8 mouse cellular contexts compared by ENCODE assay signal in the genomic region with DNA sequence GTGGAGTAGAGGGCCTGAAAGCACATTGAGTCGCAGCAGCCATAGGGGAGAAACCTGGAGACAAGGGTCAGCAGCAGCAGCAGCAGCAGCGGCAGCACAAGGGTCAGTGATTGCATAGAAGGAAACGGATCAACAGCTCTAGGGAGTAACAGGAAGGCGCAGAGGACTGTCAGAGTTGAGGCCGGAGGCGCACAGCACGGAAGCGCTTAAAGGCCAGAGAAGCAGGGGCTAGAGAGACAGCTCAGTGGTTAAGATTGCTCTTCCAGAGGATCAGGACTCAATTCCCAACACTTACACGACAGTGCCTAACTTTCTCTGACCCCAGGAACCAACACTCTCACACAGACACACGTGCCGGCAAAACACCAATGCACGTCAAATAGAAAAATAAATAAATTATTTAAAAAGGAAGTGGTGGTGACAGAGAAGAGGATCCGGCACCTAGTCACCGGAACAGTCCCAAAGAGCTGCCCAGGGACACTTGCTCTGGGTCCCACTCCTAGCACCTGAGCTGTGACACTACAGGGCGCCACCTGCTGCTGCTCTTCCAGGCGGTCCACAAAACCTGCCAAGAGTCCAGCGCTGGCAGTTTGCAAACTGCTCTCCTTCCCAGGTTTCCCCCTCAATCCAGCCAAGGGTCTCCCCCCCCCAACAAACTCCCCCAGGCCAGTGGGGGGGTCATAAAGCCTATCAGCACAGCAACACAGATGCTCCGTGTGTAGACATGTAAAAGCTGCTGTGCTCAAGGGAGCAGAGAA. TPM values are rescaled to one million over a fixed set of nuclear protein-coding genes. Genes with fewer than 3 reads are reported as not detected.
DNase-seq lines count a peak whose midpoint lies in the region; ATAC-seq and TF ChIP-seq lines count a peak whose summit lies in the region.

No protein-coding gene starts in this region.

- H3K36me3 ChIP-seq in lung, embryonic 14.5 days (ENCODE audit: insufficient read depth): peaks cover 4% of the 10 kb centered on the region; the same call in 1 of the 2 replicates
- no peaks in the 10 kb centered on the region for H3K36me3 ChIP-seq in heart, adult 2 months (ENCODE audit: control insufficient read depth, insufficient read depth, low read length)
- H3K36me3 ChIP-seq in kidney, embryonic 16.5 days (ENCODE audit: insufficient read depth, low read length): peaks cover 8% of the 10 kb centered on the region
- peaks cover 6% of the 10 kb centered on the region; the same call in 1 of the 2 replicates for H3K36me3 ChIP-seq in midbrain, postnatal 0 days (ENCODE audit: insufficient read depth, low read length)

- peaks cover 8% of the 10 kb centered on the region; the same call in 1 of the 2 replicates for H3K4me1 ChIP-seq in lung, embryonic 14.5 days (ENCODE audit: insufficient read depth)
- H3K4me1 ChIP-seq in lung, adult 2 months (ENCODE audit: control insufficient read depth, insufficient read depth, low read length): peaks cover 6% of the 10 kb centered on the region
- H3K4me1 ChIP-seq in heart, adult 2 months (ENCODE audit: control insufficient read depth, insufficient read depth, low read length): peaks cover 18% of the 10 kb centered on the region
- H3K4me1 ChIP-seq in kidney, embryonic 16.5 days (ENCODE audit: insufficient read depth, low read length): peaks cover 46% of the 10 kb centered on the region
- 0 out of 2 replicates have a peak, but pooled peaks cover 3% of the 10 kb centered on the region for H3K4me1 ChIP-seq in midbrain, postnatal 0 days (ENCODE audit: insufficient read depth, low read length)

- TF ChIP-seq EP300 in heart, adult 2 months (IDR thresholded peaks at IDR 0.05; ENCODE audit: insufficient read depth, low read depth, low read length): no peak

- WGBS in lung, embryonic 14.5 days: 69% methylated on average over 18 of the region's 18 CpGs
- WGBS in lung, adult 2 months: 53% methylated on average over 18 of the region's 18 CpGs
- 42% methylated on average over 18 of the region's 18 CpGs for WGBS in heart, adult 2 months
- 60% methylated on average over 18 of the region's 18 CpGs for WGBS in kidney, embryonic 16.5 days
- 80% methylated on average over 18 of the region's 18 CpGs for WGBS in midbrain, postnatal 0 days

- DNase-seq in lung, embryonic 14.5 days: peak; percentile 30
- DNase-seq in lung, adult 2 months: no peak
- peak; percentile 34 to 43 for DNase-seq in heart, adult 2 months
- no peak for DNase-seq in midbrain, postnatal 0 days (ENCODE audit: low spot score)
- DNase-seq in yolk sac, embryonic 10.5 days (ENCODE audit: low spot score): no peak
- no peak for DNase-seq in layer of hippocampus, adult 9-10 months (ENCODE audit: low spot score)
- DNase-seq in cerebellum, adult 11-12 months: no peak

- no peaks in the 10 kb centered on the region for H3K79me2 ChIP-seq in heart, adult 2 months (replicated peaks; ENCODE audit: control insufficient read depth, insufficient read depth, low read length)

- TF ChIP-seq CTCF in lung, embryonic 14.5 days (IDR thresholded peaks at IDR 0.05; ENCODE audit: low read depth): no peak
- no peak for TF ChIP-seq CTCF in lung, adult 2 months (IDR thresholded peaks at IDR 0.05; ENCODE audit: insufficient read depth, low read length)
- peak; percentile 54 for TF ChIP-seq CTCF in heart, adult 2 months (IDR thresholded peaks at IDR 0.05)
- peak; percentile 16; the same call in 1 of the 2 replicates for TF ChIP-seq CTCF in midbrain, postnatal 0 days (IDR thresholded peaks at IDR 0.05)

- H3K27ac ChIP-seq in lung, embryonic 14.5 days (ENCODE audit: low read depth): peak overlapping the region; percentile 13; the same call in 1 of the 2 replicates
- peak overlapping the region; percentile 87 for H3K27ac ChIP-seq in heart, adult 2 months
- H3K27ac ChIP-seq in kidney, embryonic 16.5 days (ENCODE audit: low read length): peak overlapping the region; percentile 51
- no peak overlapping the region for H3K27ac ChIP-seq in midbrain, postnatal 0 days (ENCODE audit: low read depth, low read length)

- H3K9ac ChIP-seq in lung, embryonic 14.5 days: peak overlapping the region; percentile 16
- H3K9ac ChIP-seq in heart, adult 2 months (ENCODE audit: low read depth, low read length): peak overlapping the region; percentile 43
- H3K9ac ChIP-seq in kidney, embryonic 16.5 days (replicated peaks; ENCODE audit: low read length): 0 out of 2 replicates have a peak overlapping the region, but pooled peaks have one; percentile 31
- H3K9ac ChIP-seq in midbrain, postnatal 0 days (replicated peaks; ENCODE audit: low read length, poor library complexity, severe bottlenecking): no peak overlapping the region

- no peak for ATAC-seq in lung, embryonic 14.5 days (ENCODE audit: insufficient read depth)
- ATAC-seq in kidney, embryonic 16.5 days (ENCODE audit: low FRiP score, low TSS enrichment): no peak
- no peak for ATAC-seq in midbrain, postnatal 0 days (ENCODE audit: low FRiP score)

- no peak for TF ChIP-seq POLR2A in lung, adult 2 months (IDR thresholded peaks at IDR 0.05; ENCODE audit: borderline replicate concordance, extremely low read depth, low read depth, low read length)
- 0 out of 2 replicates have a peak, but pooled peaks have one; percentile 46 for TF ChIP-seq POLR2A in heart, adult 2 months (IDR thresholded peaks at IDR 0.05; ENCODE audit: insufficient read depth, low read depth, low read length)

- H3K27me3 ChIP-seq in lung, embryonic 14.5 days (ENCODE audit: insufficient read depth, low read length): no peaks in the 10 kb centered on the region
- H3K27me3 ChIP-seq in heart, adult 2 months (ENCODE audit: control insufficient read depth, insufficient read depth, low read length): no peaks in the 10 kb centered on the region
- no peaks in the 10 kb centered on the region for H3K27me3 ChIP-seq in kidney, embryonic 16.5 days (ENCODE audit: insufficient read depth, low read length)
- H3K27me3 ChIP-seq in midbrain, postnatal 0 days (ENCODE audit: insufficient read depth, low read length): no peaks in the 10 kb centered on the region

- intact Hi-C loops in heart, adult 2 months (cut with DNase I): no loop called here

- H3K4me2 ChIP-seq in lung, embryonic 14.5 days: peak overlapping the region; percentile 89
- H3K4me2 ChIP-seq in kidney, embryonic 16.5 days (replicated peaks; ENCODE audit: low read depth, low read length): peak overlapping the region; percentile 87
- peak overlapping the region; percentile 86; the same call in 1 of the 2 replicates for H3K4me2 ChIP-seq in midbrain, postnatal 0 days (ENCODE audit: low read depth, low read length, poor library complexity, severe bottlenecking)

- no peaks in the 10 kb centered on the region for H3K9me3 ChIP-seq in lung, embryonic 14.5 days (ENCODE audit: low read depth, low read length)
- H3K9me3 ChIP-seq in kidney, embryonic 16.5 days (ENCODE audit: low read length): no peaks in the 10 kb centered on the region
- H3K9me3 ChIP-seq in midbrain, postnatal 0 days (ENCODE audit: low read length): no peaks in the 10 kb centered on the region

- H3K4me3 ChIP-seq in lung, embryonic 14.5 days (ENCODE audit: low read depth, low read length): peak overlapping the region; percentile 19
- H3K4me3 ChIP-seq in lung, adult 2 months (replicated peaks; ENCODE audit: extremely low read depth, low read depth, low read length): no peak overlapping the region
- H3K4me3 ChIP-seq in heart, adult 2 months: peak overlapping the region; percentile 38
- H3K4me3 ChIP-seq in kidney, embryonic 16.5 days (ENCODE audit: low read length): peak overlapping the region; percentile 70
- no peak overlapping the region for H3K4me3 ChIP-seq in midbrain, postnatal 0 days (ENCODE audit: low read depth, low read length)

RNA-seq across cellular contexts. Expression of gene Stx2, which starts 2.2 kb away (rescaled TPM):
- polyA plus RNA-seq in lung, embryonic 14.5 days (2014; fragmentation: Nextera tagmentation; extraction: Ambion mirVana): 27.1 and 28.5 TPM in 2 replicates
- polyA plus RNA-seq in lung, adult 2 months (2012; rRNA removed): 21.3 and 26.9 TPM in 2 replicates
- 10 to 100 TPM; 12.0 to 14.2 TPM for total RNA-seq in heart, adult 2 months (2021)
- polyA plus RNA-seq in heart, adult 2 months (2012; rRNA removed): 17.1 and 24.2 TPM in 2 replicates
- 36.7 and 43.6 TPM in 2 replicates for polyA plus RNA-seq in kidney, embryonic 16.5 days (2015; fragmentation: Nextera tagmentation; extraction: Ambion mirVana)
- 15.5 and 15.9 TPM in 2 replicates for total RNA-seq in midbrain, postnatal 0 days (2014; rRNA removed)
- 11.9 and 12.0 TPM in 2 replicates for polyA plus RNA-seq in midbrain, postnatal 0 days (2015; fragmentation: Nextera tagmentation; extraction: Ambion mirVana)

RNA-seq across cellular contexts. Expression of gene Ran, which starts 13.7 kb away (rescaled TPM):
- polyA plus RNA-seq in lung, embryonic 14.5 days (2014; fragmentation: Nextera tagmentation; extraction: Ambion mirVana): 737 and 751 TPM in 2 replicates
- 35.5 and 43.2 TPM in 2 replicates for polyA plus RNA-seq in lung, adult 2 months (2012; rRNA removed)
- 10 to 100 TPM; 88.2 to 99.2 TPM for total RNA-seq in heart, adult 2 months (2021)
- 44.4 and 58.1 TPM in 2 replicates for polyA plus RNA-seq in heart, adult 2 months (2012; rRNA removed)
- 613 and 614 TPM in 2 replicates for polyA plus RNA-seq in kidney, embryonic 16.5 days (2015; fragmentation: Nextera tagmentation; extraction: Ambion mirVana)
- total RNA-seq in midbrain, postnatal 0 days (2014; rRNA removed): 183 and 191 TPM in 2 replicates
- polyA plus RNA-seq in midbrain, postnatal 0 days (2015; fragmentation: Nextera tagmentation; extraction: Ambion mirVana): 287 and 295 TPM in 2 replicates

RNA-seq across cellular contexts. Expression of gene Rimbp2, which starts 52.9 kb away (rescaled TPM):
- 0.28 TPM in 1 of 2 replicates, not detected in the other for polyA plus RNA-seq in lung, embryonic 14.5 days (2014; fragmentation: Nextera tagmentation; extraction: Ambion mirVana)
- 0.06 and 0.17 TPM in 2 replicates for polyA plus RNA-seq in lung, adult 2 months (2012; rRNA removed)
- under 1 TPM in 1 of 2 experiments, not detected in 1; 0.07 TPM for total RNA-seq in heart, adult 2 months (2021)
- polyA plus RNA-seq in heart, adult 2 months (2012; rRNA removed): 0.06 and 0.15 TPM in 2 replicates
- polyA plus RNA-seq in kidney, embryonic 16.5 days (2015; fragmentation: Nextera tagmentation; extraction: Ambion mirVana): 0.04 and 0.53 TPM in 2 replicates
- 22.7 and 29.1 TPM in 2 replicates for total RNA-seq in midbrain, postnatal 0 days (2014; rRNA removed)
- 5.2 and 6.1 TPM in 2 replicates for polyA plus RNA-seq in midbrain, postnatal 0 days (2015; fragmentation: Nextera tagmentation; extraction: Ambion mirVana)

Comparison
In these comparisons a context has a peak if more than half of its experiments do, and no peak if none do; other contexts are left out.
1. DNase-seq: peak in lung, embryonic 14.5 days (single experiment) and heart, adult 2 months (2 of 2); none in lung, adult 2 months (single experiment), midbrain, postnatal 0 days (single experiment), yolk sac, embryonic 10.5 days (single experiment), layer of hippocampus, adult 9-10 months (single experiment) and cerebellum, adult 11-12 months (single experiment).
2. H3K4me3 ChIP-seq: peak in lung, embryonic 14.5 days (single experiment), heart, adult 2 months (single experiment) and kidney, embryonic 16.5 days (single experiment); none in lung, adult 2 months (single experiment) and midbrain, postnatal 0 days (single experiment).
3. CTCF ChIP-seq: peak in heart, adult 2 months (single experiment) and midbrain, postnatal 0 days (single experiment); none in lung, embryonic 14.5 days (single experiment) and lung, adult 2 months (single experiment).
4. Peak in every context shown above with its lines, with median percentiles within 50 percentile points of each other: H3K4me2 ChIP-seq.